Mouse (Mus musculus) WW6 (cell line): Measurements from ENCODE around the gene Rps21.
A peak's percentile ranks its signal among the peaks of the same experiment; 100 is the strongest.

ENCODE experiments used
- DNase-seq: peaks from one replicate; pipeline ENCODE4 v3.0.0-alpha.2; 2013; ENCODE audit warnings: low read depth, low spot score

Gene Rps21

DNA sequence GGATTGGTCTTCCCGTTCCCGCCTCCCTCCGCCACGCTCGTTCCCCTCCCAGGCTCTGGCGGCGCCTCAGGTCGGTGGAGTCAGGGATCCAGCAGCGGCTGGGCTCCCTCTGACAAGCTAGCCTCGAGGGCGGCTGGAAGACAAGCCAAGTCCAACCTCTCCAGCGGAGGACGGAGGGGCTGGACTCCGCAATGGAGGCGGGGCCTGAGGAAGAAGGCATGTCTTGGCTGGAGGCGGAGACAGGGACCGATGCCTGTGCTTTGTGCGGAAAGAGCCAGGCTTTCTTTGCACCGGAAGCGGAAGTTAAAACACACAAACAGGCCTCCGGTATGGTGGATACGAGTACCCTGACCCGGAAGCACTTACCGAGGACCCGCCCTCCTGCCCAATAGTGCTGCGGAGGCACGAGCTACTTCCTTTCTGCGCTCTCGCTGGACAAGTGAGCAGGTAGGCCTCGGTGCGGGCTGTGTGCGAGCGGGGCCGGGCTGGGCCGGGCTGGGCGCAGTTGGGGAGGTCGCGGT lies at the start of gene Rps21:
TSS of gene Rps21 (plus strand) at position 377 of the 521 bp plus-strand sequence.
- DNase-seq = peak; percentile 98

DNA sequence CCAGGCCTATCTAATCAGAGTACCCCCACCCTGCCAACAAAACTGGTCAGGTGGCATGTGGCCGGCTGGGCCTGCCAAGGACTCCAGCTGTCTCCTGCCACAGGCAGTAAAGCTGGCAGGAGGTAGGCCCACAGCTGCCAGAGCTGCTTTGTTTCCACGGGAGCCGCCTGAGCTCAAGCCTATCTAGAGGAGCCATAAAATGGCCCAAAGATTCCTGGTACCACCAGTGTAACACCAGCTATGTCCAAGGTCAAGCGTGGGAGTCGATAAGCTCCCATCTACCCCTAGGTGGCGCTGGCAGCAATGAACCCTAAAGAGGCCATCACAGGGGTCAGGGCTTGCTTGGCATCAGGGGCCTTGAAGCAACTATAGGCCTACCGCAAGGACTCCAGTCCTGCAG lies 49.3 kb upstream of the Rps21 start:
- DNase-seq = no peak

DNA sequence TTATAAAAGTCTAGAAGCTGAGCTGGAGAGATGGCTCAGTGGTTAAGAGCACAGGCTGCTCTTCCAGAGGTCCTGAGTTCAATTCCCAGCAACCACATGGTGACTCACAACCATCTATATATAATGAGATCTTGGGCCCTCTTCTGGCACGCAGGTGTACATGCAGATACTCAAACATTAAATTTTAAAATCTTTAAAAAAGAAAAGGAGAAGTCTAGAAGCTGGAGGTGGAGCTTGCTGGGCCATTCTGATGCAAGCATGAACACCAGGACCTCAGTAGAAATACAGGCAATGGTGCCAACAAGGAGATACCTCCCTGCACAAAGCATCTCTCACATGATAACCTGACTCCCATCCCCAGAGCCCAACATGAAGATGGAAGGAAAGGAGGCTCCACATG lies 48.2 kb upstream of the Rps21 start:
- DNase-seq = no peak

DNA sequence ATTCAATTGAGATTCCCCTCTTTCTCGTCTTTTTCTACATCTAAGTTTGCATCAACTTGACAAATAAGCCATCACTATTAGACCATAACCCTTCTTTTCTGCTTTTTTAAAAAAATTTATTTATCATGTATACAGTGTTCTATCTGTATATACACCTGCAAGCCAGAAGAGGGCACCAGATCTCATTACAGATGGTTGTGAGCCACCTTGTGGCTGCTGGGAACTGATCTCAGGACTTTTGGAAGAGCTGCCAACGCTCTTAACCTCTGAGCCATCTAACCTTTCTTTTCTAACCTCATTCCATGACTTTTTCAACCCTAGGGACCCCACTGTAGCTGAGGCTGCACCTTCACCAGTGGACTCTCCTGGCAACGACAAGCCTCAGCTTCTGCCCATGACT lies 44.9 kb upstream of the Rps21 start:
- DNase-seq = no peak

DNA sequence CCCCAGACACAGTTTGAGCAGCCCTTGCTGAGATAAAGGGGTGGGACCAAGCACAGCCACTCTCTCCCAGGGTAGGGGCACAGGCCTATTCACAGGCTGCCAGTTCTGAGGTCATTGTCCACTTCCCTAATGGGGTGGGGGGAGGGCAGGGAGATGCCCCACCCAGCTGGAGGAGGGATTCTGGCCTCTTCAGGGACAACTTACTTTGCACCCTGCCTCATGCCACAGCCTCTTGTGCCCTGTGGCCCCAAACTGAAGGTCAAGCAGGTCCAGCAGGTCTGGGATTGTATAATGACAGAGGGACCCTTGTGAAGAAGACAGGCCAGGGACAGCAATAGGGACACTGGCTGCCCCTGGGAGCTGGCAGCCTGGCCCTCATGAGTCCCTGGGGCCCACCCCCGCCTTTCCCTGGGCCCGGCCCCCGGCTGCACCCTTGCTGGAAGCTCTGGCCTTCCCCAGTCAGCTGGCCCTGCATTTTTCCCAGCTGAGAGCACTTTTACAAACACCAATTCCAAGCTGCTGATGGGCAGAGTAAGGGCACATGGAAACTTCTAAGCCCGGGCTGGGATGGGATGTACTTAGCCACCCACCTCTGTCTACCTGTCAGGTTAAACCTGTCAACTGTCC lies 42.7 kb upstream of the Rps21 start:
- no peak for DNase-seq

DNA sequence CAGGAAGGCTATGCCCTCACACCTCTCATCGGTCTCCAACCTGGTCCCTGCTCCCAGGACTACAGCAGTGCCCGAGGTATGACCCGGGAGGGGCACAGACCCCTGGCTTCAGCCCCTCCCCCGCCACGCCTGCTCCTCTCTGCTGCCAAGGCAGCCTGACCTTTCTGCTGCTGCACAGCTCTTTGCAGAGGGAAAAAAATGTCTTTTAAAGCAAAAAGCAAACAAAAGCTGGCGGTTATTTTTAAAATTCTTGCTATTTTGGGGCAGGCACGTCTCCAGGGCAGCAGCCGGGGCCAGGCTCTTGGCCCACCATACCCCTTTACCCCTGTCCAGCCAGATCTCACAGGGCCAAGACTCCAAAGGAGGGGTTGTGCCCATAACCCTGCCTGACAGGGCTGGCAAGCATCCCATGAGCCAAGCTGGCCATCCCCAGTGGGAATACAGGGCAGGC lies 42.1 kb upstream of the Rps21 start:
- DNase-seq = no peak

DNA sequence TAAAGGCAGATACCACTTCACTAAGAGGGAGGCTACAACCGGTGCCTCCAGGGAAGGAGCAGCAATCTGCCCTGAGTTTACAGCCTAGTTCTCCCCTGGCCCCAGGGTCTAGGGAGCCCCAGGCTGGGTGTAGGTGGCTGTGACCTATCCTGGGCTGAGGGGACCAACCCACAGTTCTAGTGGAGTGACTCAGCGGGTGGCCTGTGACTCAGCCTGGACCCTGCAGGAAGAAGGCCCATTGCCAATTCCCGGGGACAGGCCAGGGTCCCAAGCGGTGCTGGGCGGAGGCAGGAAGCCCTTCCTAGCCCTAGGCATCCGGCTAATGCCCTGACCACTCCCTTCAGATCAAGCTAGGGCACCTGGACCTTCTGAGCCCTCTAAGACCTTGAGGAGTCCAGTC lies 41.2 kb upstream of the Rps21 start:
- DNase-seq = no peak

DNA sequence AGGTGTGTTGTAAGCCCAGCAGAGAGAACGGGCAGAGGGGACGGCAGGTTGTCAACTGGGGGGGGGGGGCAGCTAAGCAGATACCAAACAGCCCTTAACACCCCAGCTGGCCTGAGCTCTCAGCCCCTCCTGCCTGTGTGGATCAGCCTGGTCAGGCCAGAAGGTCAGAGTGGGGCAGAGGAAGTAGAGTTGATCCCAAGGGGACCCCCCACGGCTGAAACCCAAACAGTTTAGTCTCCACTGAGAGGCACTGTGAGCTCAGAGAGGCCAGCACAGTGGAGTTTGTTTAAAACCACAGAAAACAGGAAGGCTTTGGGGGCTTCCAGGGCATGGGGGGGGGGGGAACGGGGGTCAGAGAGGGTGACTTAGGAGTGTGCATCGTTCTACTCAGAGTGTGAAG lies 40.3 kb upstream of the Rps21 start:
- DNase-seq = no peak

DNA sequence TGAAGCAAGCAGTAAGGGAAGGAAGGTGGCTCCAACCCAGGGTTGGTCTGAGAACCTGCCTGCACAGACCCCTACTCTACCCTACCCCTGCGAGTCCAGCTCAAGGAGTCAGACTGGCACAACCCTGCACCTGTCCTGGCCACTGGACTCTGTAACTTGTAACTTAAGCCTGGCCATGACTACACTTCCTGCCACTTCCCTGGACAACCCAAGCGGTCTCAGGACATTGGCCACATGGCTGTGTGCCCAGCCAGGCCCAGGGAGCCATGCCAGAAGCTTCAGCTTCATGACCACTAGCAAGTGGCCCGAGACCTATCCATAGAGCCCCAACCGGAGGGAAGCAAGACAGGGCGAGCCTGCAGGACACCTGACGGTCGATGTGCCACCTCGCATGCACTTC lies 39.6 kb upstream of the Rps21 start:
- no peak for DNase-seq

DNA sequence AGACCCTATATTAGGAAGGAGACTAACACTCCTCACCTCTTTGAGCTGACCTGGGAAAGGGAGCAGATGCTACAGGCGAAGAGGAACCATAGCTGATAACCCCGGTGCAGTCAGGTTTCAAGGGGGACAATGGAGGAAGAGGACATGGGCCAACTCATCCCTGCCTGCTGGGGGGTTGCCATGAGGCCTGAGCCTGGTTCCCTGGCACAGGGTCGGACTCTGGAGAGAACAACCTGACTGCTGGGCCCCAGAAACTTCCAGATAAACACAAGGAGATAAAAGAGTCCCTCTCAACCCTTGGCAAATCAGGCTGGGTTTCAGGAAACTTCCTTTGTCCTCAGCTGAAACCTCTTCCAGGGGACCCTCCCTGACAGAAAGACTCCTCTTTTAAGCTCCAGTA lies 38.9 kb upstream of the Rps21 start:
- no peak for DNase-seq

DNA sequence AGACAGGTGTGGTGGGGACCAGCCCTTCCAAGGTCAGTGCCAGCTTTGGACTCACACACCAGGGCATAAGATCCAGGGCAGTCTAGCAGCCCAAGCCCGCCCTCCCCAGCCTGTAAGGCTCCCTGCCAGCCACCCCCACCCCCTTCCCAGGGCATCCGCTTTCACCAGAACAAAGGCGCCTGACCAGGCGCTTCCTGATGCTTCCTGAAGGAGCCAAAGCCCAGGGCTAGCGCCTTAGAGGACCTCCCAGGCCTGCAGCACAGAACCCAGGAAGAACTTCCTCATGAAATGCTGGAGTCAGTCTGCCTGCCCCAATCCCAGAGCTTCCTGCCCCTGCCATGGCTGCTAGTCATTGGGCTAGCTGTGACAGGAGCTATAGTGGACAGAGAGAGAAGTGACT lies 38.5 kb upstream of the Rps21 start:
- no peak for DNase-seq

DNA sequence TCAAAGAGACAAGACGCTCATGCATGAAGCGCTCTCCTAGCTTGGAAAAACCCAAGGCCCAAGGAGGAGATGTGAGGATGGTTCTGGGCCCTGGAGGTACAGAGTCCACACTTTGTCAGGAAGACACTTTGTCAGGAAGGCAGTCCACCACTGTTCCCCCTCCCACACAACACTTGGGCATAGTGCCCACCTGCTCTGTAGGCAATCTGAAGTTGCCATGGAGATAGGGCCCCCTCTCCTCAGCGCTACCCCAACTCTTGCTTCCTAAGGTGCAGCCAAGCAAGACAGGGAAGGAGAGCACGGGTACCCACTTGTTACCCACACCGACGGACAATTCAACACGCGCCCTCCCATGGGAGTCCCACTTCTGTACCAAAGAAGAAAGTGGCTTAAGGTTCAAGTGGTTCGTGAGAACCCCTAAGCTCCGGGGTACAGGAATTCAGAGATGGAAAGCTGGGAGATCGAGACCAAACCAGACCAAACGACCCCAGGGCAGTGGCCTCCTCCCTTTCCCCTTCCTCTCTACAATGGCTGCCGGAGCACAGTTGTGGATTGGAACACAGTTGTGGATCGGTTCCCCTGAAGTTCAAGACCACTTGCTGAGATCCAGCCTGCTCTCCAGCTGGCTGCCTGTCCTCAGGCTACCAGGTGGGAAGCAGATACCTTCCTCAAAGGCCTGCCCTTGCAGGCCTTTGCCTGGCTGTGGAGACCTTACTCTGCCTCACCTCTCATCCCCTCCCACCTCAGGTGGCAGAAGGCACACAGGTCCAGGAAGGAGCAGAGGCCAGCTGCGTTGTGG lies 37.8 kb upstream of the Rps21 start:
- DNase-seq = no peak

DNA sequence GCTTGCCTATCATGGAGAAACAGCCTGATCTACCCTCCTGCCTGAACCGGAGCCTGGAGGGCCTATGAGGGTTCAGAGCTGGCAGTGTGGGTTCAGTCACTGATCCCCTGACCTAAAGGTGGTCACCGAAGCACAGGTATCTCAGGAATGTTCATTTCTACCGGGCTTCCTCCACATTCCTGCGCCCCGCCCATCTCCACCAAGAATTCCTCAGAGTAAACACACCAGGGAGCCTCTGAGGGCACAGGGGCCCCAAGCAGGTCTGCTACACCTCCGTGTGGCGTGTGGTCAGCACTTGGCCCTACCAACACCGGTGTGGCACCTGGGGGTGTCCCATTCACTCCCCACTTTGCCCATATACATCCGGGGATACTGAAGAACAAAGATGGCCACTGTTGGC lies 37.0 kb upstream of the Rps21 start:
- DNase-seq = no peak

DNA sequence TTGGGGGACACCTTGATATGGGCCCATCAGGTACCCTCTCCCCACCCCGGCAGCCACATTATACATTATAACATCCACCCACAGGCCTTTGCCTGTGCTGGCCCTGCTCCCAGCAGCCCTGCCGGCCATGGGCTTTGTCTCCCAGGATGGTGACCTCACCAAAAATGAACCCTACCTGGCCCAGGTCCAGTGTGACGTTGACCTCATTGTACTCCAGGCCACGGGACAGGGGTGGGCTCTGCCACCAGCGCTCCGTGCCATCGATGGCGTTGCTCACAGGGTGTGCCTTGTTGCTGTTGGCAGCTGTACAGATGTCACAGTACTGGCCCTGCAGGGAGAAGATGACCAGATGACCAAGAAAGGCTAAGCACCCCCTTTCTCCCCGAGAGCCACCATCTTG lies 36.1 kb upstream of the Rps21 start:
- no peak for DNase-seq

DNA sequence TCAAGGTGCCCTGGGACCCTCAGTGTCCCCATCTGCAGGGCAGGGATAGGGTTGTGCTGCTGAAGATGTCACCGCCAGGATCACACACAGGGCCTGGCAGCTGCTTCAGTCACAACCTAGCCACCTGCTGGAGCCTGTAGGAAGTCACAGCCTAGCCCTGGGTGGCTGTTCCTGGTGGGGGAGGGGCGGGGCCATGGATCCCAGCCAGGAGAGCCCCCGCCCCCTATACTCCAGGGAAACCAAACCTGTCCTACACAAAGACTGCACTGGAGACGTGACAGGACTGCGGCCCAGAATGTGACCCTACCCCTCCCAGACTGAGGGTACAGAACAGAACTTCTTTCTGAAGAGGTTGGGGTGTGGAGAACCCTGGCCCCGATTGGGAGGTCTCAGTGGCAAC lies 34.9 kb upstream of the Rps21 start:
- peak; percentile 67 for DNase-seq

DNA sequence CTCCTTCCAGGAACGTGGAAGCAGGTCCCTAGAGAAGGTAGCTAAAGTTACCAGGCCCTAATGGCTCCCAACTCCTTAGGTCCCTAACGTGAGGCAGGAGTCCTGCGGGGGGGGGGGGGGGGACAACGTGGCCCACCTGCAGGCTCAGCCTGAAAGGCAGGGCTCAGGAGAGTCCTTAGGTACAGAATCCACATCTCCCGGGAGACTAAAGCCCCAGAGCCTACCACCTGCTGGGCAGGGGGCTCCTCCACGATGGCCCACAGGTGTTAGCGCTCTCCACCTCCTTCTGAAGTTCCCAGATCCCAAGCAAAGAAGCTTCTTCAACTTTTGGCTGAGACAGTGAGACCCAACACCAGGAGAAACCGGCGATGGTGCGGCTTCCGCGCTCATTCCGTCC lies 32.5 kb upstream of the Rps21 start:
- DNase-seq = no peak

DNA sequence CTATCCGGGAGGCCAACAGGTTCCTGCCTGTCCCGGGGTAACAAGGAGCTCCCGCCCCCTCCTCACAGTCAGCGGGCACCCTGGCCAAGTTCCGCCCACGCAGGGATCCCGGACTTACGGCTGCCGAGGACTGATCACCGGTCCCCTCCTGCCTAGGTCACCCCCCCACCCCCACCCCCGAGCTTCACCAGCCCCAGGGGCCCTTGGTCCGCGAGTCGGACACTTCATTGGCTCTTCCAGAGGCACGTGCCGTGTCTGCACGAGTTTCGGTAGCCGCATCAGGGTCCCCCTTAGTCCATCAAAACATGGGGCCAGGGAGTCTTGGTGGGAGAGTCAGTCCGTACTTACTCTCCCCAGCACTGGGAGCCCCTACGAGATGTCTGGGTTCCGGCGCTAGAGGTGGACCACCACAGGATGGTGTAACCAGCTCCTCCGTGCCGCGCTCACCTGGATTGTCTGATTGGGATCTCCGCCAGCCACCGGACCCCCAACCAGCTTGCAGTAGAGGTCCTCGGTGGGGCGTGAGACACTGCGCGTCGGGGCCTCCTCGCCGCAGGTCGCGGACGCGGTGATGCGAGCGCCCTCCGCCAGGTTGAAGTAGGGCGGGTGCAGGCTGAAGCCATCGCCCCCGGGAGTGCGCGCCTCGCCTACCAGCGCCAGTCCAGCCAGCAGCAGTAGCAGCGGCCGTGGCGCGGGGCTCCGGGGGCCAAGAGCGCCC lies 32.0 kb upstream of the Rps21 start:
- no peak for DNase-seq

DNA sequence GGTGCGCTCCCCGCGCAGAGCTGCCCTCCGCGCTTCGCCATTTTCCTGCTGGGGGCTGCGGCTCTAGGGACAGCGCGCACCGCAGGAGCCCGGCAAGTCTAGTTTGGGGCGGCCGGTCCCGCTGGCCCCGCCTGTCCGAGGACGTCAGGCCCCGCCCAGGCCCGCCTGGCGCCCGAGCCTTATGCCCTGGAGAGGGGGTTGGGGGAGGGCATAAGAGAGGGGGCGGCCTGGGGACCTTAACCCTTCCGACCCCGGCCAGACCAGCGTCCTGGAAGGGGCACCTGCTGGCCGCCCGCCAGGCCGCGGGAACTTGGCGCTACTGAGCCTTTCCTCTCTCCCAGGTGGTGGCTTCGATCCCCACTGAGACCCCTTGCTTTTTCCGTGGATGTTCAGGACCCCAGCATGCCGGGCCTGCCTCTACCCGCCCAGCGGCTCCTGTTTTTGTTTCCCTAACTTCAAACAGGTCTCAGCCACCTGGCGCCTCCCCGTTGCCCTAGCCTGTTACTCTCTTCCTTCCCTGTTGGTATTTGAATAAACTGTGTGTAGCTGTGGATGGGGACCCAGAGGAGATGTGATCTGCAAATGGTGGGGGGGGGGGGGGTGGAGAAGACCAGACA lies 31.3 kb upstream of the Rps21 start, which contains the start of gene Lama5:
TSS of gene Lama5 (minus strand) at position 98 of the 617 bp plus-strand sequence.
- no peak for DNase-seq

DNA sequence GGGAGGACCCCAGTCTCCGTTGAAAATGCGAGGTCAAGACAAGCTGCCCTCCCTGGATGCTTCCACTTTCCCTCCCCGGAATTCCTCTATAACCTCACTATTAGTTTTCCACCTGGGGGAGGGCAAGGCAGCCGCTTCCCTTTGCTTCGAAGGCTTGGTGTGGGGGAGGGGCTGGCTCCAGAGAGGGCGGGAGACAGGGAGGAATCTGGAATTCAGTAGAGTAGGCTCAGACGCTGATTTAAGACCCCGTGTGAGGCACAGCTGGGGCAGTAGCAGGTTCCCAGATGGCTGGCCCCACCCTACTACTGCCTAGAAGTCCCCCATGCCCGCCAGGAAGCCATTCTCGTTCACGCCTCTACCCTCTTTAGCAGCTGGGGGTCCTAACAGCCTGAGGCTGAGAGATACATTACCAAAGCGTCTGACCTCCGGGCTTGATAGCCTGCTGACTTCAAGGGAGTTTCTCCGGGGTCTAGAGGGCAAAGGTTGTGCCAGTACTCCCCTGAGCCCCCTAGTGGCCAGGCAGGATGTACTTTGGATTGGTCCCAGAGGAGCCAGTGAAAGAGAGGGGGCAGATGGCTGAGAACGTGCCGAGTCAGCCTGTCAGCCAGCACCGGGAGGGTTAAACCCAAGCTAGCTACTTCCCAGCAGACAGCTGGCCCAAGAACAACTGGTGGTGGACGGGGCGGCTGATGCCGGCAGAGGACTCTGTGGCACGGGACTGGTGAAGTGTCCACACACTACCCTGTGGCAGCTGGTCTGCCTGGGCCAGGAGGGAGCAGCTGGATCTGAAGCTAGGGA lies 29.7 kb upstream of the Rps21 start:
- peak; percentile 91 for DNase-seq

DNA sequence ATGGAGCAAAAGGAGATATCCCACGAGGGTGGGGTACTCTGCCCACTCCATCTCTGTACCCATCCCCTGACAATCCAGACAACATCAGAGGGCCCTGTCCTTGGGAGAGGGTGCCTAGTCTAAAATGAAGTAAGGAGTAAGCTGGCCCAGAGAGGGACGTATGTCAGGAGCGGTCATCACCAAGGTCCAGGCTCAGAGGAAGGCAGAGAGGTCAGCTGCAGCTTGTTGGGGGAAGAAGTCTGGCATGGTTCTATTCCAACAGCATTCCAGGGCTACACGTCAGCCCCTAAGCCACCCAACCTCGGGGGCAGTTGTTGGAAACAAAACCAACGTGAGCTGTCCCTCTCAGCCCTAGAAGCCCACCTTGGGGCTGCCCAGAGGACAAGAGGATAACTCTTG lies 29.1 kb upstream of the Rps21 start:
- no peak for DNase-seq

DNA sequence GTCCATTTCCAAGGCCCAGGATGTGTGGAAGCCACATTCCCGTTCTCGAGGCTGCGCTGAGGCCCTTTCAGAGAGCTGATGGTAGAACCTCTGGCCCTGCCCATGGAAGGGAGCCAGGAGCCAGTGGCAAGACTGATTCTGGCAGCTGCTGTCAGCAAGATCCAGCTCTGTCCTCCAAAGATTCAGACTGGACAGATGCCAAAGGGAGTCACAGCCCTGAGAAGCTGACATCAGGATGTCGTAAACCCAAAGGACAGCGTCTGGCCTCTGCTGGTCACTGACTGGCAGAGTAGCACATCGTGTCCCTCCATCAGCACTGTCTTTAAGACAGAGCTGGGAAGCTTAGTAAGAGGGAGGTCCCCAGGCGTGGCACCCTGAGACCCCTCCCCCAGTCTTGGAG lies 28.6 kb upstream of the Rps21 start:
- no peak for DNase-seq
